Mouse (Mus musculus) lung, postnatal 0 days (tissue): ENCODE results near the gene Cnr2.
A peak's percentile ranks its signal among the peaks of the same experiment; 100 is the strongest.

Source experiments
- CTCF ChIP-seq: IDR thresholded peaks from 2 replicates; pipeline ENCODE4 v1.5.1; 2016; ENCODE audit warnings: antibody characterized with exemption, mild to moderate bottlenecking
- EP300 ChIP-seq: IDR thresholded peaks from 2 replicates; pipeline ENCODE4 v1.6.1; 2016; ENCODE audit warnings: antibody characterized with exemption, mild to moderate bottlenecking, control low read depth

- TF ChIP-seq CTCF (peak; percentile 67), EP300 (no peak)
Measured at GRCm38 (mm10) chr4:135877742-135878141, 17.5 kb upstream of the Cnr2 start.
